Comparison of ENCODE assay signal across 17 mouse cellular contexts in genomic region chr17:78503463-78503862, GRCm38 (mm10). TPM values are rescaled to one million over a fixed set of nuclear protein-coding genes. Genes with fewer than 3 reads are reported as not detected.
"Had no signal": no experiment of that assay in that cellular context is flagged by ENCODE, and none has a peak within 500 bp of the region (broad histone marks: within the 10 kb centered on the region; RNA-seq: fewer than 3 reads in every experiment).

No protein-coding gene starts in this region.

- H3K27ac ChIP-seq: macrophage; midbrain, embryonic 12.5 days; midbrain, embryonic 15.5 days; neural tube, embryonic 12.5 days; stomach, embryonic 15.5 days; stomach, postnatal 0 days had no signal

- H3K4me3 ChIP-seq: megakaryocyte, embryonic 14.5 days; midbrain, embryonic 12.5 days; midbrain, embryonic 15.5 days; neural tube, embryonic 12.5 days; stomach, embryonic 15.5 days had no signal

- H3K27me3 ChIP-seq: megakaryocyte, embryonic 14.5 days; midbrain, embryonic 12.5 days; midbrain, embryonic 15.5 days; neural tube, embryonic 12.5 days; stomach, embryonic 15.5 days had no signal

- ATAC-seq: liver, postnatal 0 days; midbrain, embryonic 15.5 days had no signal

- DNase-seq: liver, postnatal 0 days; lung, adult 2 months; lung, postnatal 10 days; lung, postnatal 36 days; right cerebral cortex, postnatal 14 days; thymus, adult 2 months; thymus, postnatal 25 days; thymus, postnatal 4 days had no signal

- H3K4me1 ChIP-seq: megakaryocyte, embryonic 14.5 days; stomach, embryonic 15.5 days had no signal

- H3K4me2 ChIP-seq: midbrain, embryonic 12.5 days; midbrain, embryonic 15.5 days; neural tube, embryonic 12.5 days; stomach, embryonic 15.5 days had no signal

- H3K9ac ChIP-seq: liver, postnatal 0 days; midbrain, embryonic 12.5 days; midbrain, embryonic 15.5 days; neural tube, embryonic 12.5 days; stomach, embryonic 15.5 days had no signal

- H3K36me3 ChIP-seq: midbrain, embryonic 12.5 days; midbrain, embryonic 15.5 days; neural tube, embryonic 12.5 days; stomach, embryonic 15.5 days had no signal

- H3K9me3 ChIP-seq: megakaryocyte, embryonic 14.5 days; midbrain, embryonic 12.5 days; midbrain, embryonic 15.5 days; neural tube, embryonic 12.5 days; stomach, embryonic 15.5 days had no signal

RNA-seq across cellular contexts. Expression of gene Vit, which starts 4.4 kb away (rescaled TPM):
- total RNA-seq: monocyte, adult 5-6 weeks; neutrophil, adult 5-6 weeks had no signal
- polyA plus RNA-seq: macrophage had no signal
